ENCODE assay signal across 8 mouse cellular contexts in genomic region chr8:4214006-4214980, GRCm38 (mm10). TPM values are rescaled to one million over a fixed set of nuclear protein-coding genes. Genes with fewer than 3 reads are reported as not detected.
DNase-seq lines count a peak whose midpoint lies in the region; ATAC-seq and TF ChIP-seq lines count a peak whose summit lies in the region.
"Had no signal": no experiment of that assay in that cellular context is flagged by ENCODE, and none has a peak within 500 bp of the region (broad histone marks: within the 10 kb centered on the region; RNA-seq: fewer than 3 reads in every experiment).

No protein-coding gene starts in this region.

- H3K27me3 ChIP-seq in neural tube, embryonic 12.5 days (replicated peaks), result peaks cover 11% of the 10 kb centered on the region; the same call in 1 of the 2 replicates

- TF ChIP-seq CTCF in lung, adult 2 months (IDR thresholded peaks at IDR 0.05; ENCODE audit: insufficient read depth, low read length), result no peak

- H3K9ac ChIP-seq in ES-E14 (ENCODE audit: insufficient read depth, low read depth, low read length, poor library complexity, severe bottlenecking), result peak overlapping the region; percentile 42; the same call in 1 of the 2 replicates
- H3K9ac ChIP-seq in neural tube, embryonic 12.5 days, result peak overlapping the region; percentile 40; the same call in 1 of the 2 replicates

- 0 out of 2 replicates have a peak, but pooled peaks cover 1% of the 10 kb centered on the region for H3K9me3 ChIP-seq in ES-E14 (ENCODE audit: control insufficient read depth, insufficient read depth, low read depth, low read length)
- no peaks in the 10 kb centered on the region for H3K9me3 ChIP-seq in neural tube, embryonic 12.5 days

- H3K4me3 ChIP-seq in ES-E14 (ENCODE audit: insufficient read depth in 1 of 2, low read depth in 1 of 2, low read length in 2 of 2, poor library complexity in 1 of 2, severe bottlenecking in 1 of 2), result peak overlapping the region; percentile 59 to 64
- peak overlapping the region; percentile 47 for H3K4me3 ChIP-seq in lung, adult 2 months (replicated peaks; ENCODE audit: extremely low read depth, low read depth, low read length)
- peak overlapping the region; percentile 39 for H3K4me3 ChIP-seq in neural tube, embryonic 12.5 days

- H3K4me1 ChIP-seq in ES-E14 (ENCODE audit: control insufficient read depth in 2 of 2, insufficient read depth in 2 of 2, low read length in 2 of 2, poor library complexity in 1 of 2), result peaks cover 2 to 17% of the 10 kb centered on the region in 2 experiments; a peak in 3 of 4 replicates
- H3K4me1 ChIP-seq in lung, adult 2 months (ENCODE audit: control insufficient read depth, insufficient read depth, low read length), result peaks cover 4% of the 10 kb centered on the region
- peaks cover 43% of the 10 kb centered on the region for H3K4me1 ChIP-seq in neural tube, embryonic 12.5 days

- TF ChIP-seq POLR2A in lung, adult 2 months (IDR thresholded peaks at IDR 0.05; ENCODE audit: borderline replicate concordance, extremely low read depth, low read depth, low read length), result no peak

- no peaks in the 10 kb centered on the region for H3K36me3 ChIP-seq in ES-E14 (ENCODE audit: control insufficient read depth, insufficient read depth, low read length, poor library complexity, severe bottlenecking)
- peaks cover 25% of the 10 kb centered on the region for H3K36me3 ChIP-seq in neural tube, embryonic 12.5 days

- peak; percentile 77 for ATAC-seq in granulocyte monocyte progenitor cell, adult 5-6 weeks (replicated peaks; ENCODE audit: poor library complexity, severe bottlenecking)
- ATAC-seq in neural tube, embryonic 12.5 days (ENCODE audit: low FRiP score, low read depth), result no peak

- H3K27ac ChIP-seq in ES-E14 (ENCODE audit: insufficient read depth, low read depth, low read length, poor library complexity, severe bottlenecking), result no peak overlapping the region
- H3K27ac ChIP-seq in neural tube, embryonic 12.5 days, result no peak overlapping the region

- in situ Hi-C loops in ES-E14 (cut with MboI; ENCODE audit: low sequenced_read_pairs in 2 of 2, unreplicated experiment in 2 of 2), result no loop called here

- 6% methylated on average over 33 of the region's 33 CpGs for WGBS in lung, adult 2 months
- WGBS in neural tube, embryonic 12.5 days, result 10% methylated on average over 33 of the region's 33 CpGs

- H3K4me2 ChIP-seq in neural tube, embryonic 12.5 days (replicated peaks), result peak overlapping the region; percentile 87

- DNase-seq in ES-E14 (ENCODE audit: low read depth, low spot score), result peak; percentile 62
- DNase-seq in adrenal gland, postnatal 36 days, result peak; percentile 90 to 92
- peak; percentile 41 for DNase-seq in kidney, adult 11 months
- peak; percentile 75 for DNase-seq in lung, adult 2 months
- peak; percentile 54 to 65 for DNase-seq in urinary bladder, postnatal 4 days (ENCODE audit: low spot score in 2 of 2)

TF ChIP-seq in ES-E14, 5 proteins besides CTCF, POLR2A, EP300 and RAD21:
- no peak for TF ChIP-seq HCFC1 (IDR thresholded peaks at IDR 0.05; ENCODE audit: borderline replicate concordance, insufficient read depth, low read length)
- TF ChIP-seq ZNF384 (IDR thresholded peaks at IDR 0.05; ENCODE audit: low read depth, low read length), result no peak
- TF ChIP-seq ZC3H11A (IDR thresholded peaks at IDR 0.05; ENCODE audit: borderline replicate concordance, low read depth, low read length), result no peak
- no peak for TF ChIP-seq CHD2 (IDR thresholded peaks at IDR 0.05; ENCODE audit: low read depth, low read length)
- no peak for TF ChIP-seq MAFK (IDR thresholded peaks at IDR 0.05; ENCODE audit: insufficient read depth, low read depth, low read length)
TF ChIP-seq in ES-E14: peak in this region for 0.

RNA-seq across cellular contexts. Expression of gene Prr36, which starts 3.0 kb away (rescaled TPM):
- 0.54 and 1.2 TPM in 2 replicates for total RNA-seq in ES-E14 (2012; rRNA removed)
- 1 to 10 TPM; 3.7 to 4.0 TPM for total RNA-seq in adrenal gland, postnatal 36 days (2021)
- 0.68 and 0.80 TPM in 2 replicates for total RNA-seq in granulocyte monocyte progenitor cell, adult 5-6 weeks (2014; fragmentation: Nextera tagmentation)
- under 0.01 TPM in 1 of 2 replicates, not detected in the other for total RNA-seq in granulocyte monocyte progenitor cell, adult 5-6 weeks (2017)
- polyA plus RNA-seq in lung, adult 2 months (2012; rRNA removed), result 1.4 and 1.6 TPM in 2 replicates
- 40.7 and 41.6 TPM in 2 replicates for polyA plus RNA-seq in neural tube, embryonic 12.5 days (2016; fragmentation: Nextera tagmentation; extraction: Ambion mirVana)

RNA-seq across cellular contexts. Expression of gene Lrrc8e, which starts 12.3 kb away (rescaled TPM):
- 0.67 and 1.1 TPM in 2 replicates for total RNA-seq in ES-E14 (2012; rRNA removed)
- total RNA-seq in adrenal gland, postnatal 36 days (2021), result 10 to 100 TPM; 21.4 to 24.1 TPM
- not detected in 2 replicates for total RNA-seq in granulocyte monocyte progenitor cell, adult 5-6 weeks (2014; fragmentation: Nextera tagmentation)
- total RNA-seq in granulocyte monocyte progenitor cell, adult 5-6 weeks (2017), result not detected in 2 replicates
- 4.4 and 4.6 TPM in 2 replicates for polyA plus RNA-seq in lung, adult 2 months (2012; rRNA removed)
- polyA plus RNA-seq in neural tube, embryonic 12.5 days (2016; fragmentation: Nextera tagmentation; extraction: Ambion mirVana), result 0.05 and 0.08 TPM in 2 replicates

RNA-seq across cellular contexts. Expression of gene Map2k7, which starts 24.2 kb away (rescaled TPM):
- 21.0 and 22.0 TPM in 2 replicates for total RNA-seq in ES-E14 (2012; rRNA removed)
- 10 to 100 TPM; 89.3 to 95.0 TPM for total RNA-seq in adrenal gland, postnatal 36 days (2021)
- 29.7 and 44.6 TPM in 2 replicates for total RNA-seq in granulocyte monocyte progenitor cell, adult 5-6 weeks (2014; fragmentation: Nextera tagmentation)
- total RNA-seq in granulocyte monocyte progenitor cell, adult 5-6 weeks (2017), result 21.5 and 34.3 TPM in 2 replicates
- polyA plus RNA-seq in lung, adult 2 months (2012; rRNA removed), result 30.8 and 49.9 TPM in 2 replicates
- 43.4 and 50.9 TPM in 2 replicates for polyA plus RNA-seq in neural tube, embryonic 12.5 days (2016; fragmentation: Nextera tagmentation; extraction: Ambion mirVana)

RNA-seq across cellular contexts. Expression of gene Gm49320, which starts 24.4 kb away (rescaled TPM):
- total RNA-seq in ES-E14 (2012; rRNA removed), result not detected in 2 replicates
- 1 to 10 TPM in 1 of 2 experiments, not detected in 1; 1.7 TPM for total RNA-seq in adrenal gland, postnatal 36 days (2021)
- 1.1 TPM in 1 of 2 replicates, not detected in the other for total RNA-seq in granulocyte monocyte progenitor cell, adult 5-6 weeks (2014; fragmentation: Nextera tagmentation)
- total RNA-seq in granulocyte monocyte progenitor cell, adult 5-6 weeks (2017), result 0.52 TPM in 1 of 2 replicates, not detected in the other
- 1.3 and 1.6 TPM in 2 replicates for polyA plus RNA-seq in lung, adult 2 months (2012; rRNA removed)
- polyA plus RNA-seq in neural tube, embryonic 12.5 days (2016; fragmentation: Nextera tagmentation; extraction: Ambion mirVana), result 1.2 and 1.5 TPM in 2 replicates
- total RNA-seq: left cerebral cortex, adult 18-20 months had no signal

RNA-seq across cellular contexts. Expression of gene Tgfbr3l, which starts 33.7 kb away (rescaled TPM):
- total RNA-seq in ES-E14 (2012; rRNA removed), result 1.1 and 1.6 TPM in 2 replicates
- total RNA-seq in adrenal gland, postnatal 36 days (2021), result 10 to 100 TPM; 11.1 to 11.5 TPM
- total RNA-seq in granulocyte monocyte progenitor cell, adult 5-6 weeks (2014; fragmentation: Nextera tagmentation), result 13.1 and 17.0 TPM in 2 replicates
- 2.4 and 2.8 TPM in 2 replicates for total RNA-seq in granulocyte monocyte progenitor cell, adult 5-6 weeks (2017)
- polyA plus RNA-seq in lung, adult 2 months (2012; rRNA removed), result 22.7 and 56.3 TPM in 2 replicates
- polyA plus RNA-seq in neural tube, embryonic 12.5 days (2016; fragmentation: Nextera tagmentation; extraction: Ambion mirVana), result 5.4 and 8.1 TPM in 2 replicates

Comparison
In these comparisons a context has a peak if more than half of its experiments do, and no peak if none do; other contexts are left out.
1. DNase-seq: peak in every context shown above with its lines; median percentile 91 in adrenal gland, postnatal 36 days; 75 in lung, adult 2 months; 62 in ES-E14; 60 in urinary bladder, postnatal 4 days; 41 in kidney, adult 11 months.
2. RNA of gene Lrrc8e, which starts 12.3 kb away (total RNA-seq): 21.4 to 24.1 TPM in adrenal gland, postnatal 36 days; 0.67 to 1.1 TPM in ES-E14 and not detected in granulocyte monocyte progenitor cell, adult 5-6 weeks; every median in the first group is over 10 times any median in the second.
3. Peak in every context shown above with its lines, with median percentiles within 50 percentile points of each other: H3K4me3 ChIP-seq.